Mouse (Mus musculus) fat pad, adult 2 months (tissue): ENCODE results near the gene Parp8.

Experiments used
- DNase-seq: peaks from one replicate; pipeline ENCODE4 v3.0.0-alpha.2; 2011; ENCODE audit warnings: low read depth, low spot score; ENCODE audit errors: extremely low read depth

The Parp8 gene

DNA sequence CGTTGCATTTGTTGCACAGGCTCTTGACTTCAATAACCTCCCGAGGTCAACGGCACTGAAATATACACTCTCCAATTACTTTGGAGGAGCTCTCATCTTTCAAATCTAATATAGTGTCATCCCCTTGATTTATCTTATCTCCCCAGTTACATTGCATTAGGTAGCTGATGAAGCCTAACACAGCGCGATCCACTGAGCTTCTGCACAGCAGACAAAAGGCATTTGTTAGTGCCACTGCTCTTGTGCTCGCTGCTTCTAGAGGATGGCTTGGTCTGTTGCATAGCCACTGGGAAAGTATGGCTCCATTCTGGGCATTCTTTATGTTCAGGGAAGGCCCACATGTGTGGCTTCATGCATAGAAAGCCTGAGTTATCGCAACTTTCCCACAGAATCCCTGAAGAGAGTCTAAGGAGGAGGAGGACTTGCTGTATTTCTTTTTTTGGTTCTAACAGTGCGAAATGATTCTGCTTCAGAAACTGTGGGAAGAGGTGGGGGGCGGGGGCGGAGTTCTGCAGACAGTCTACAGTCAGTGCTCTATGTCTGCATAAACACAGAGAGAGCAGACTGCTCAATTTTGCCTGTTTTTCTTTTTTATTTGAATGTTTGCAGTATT, 145.7 kb downstream of the Parp8 start:
- no peak for DNase-seq

DNA sequence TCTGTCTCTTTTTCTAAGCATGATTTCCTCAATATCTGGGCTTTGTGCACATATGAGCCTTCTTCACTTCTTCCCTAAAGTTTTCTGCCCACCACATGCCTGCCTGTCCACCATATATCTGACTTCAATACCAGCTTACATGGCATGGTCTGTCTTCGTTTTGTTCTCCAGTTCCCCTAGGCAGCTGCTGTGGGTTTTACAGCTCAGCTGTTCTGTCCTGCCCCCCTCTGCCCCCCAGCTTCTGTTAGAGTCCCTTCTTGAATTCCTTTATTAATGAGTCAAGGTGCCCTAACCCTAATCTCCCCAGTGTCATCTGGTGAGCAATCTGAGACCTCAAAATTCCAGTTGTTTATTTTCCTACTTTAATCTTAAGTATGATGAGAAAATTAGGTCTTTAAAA, 155.1 kb downstream of the Parp8 start:
- no peak for DNase-seq

DNA sequence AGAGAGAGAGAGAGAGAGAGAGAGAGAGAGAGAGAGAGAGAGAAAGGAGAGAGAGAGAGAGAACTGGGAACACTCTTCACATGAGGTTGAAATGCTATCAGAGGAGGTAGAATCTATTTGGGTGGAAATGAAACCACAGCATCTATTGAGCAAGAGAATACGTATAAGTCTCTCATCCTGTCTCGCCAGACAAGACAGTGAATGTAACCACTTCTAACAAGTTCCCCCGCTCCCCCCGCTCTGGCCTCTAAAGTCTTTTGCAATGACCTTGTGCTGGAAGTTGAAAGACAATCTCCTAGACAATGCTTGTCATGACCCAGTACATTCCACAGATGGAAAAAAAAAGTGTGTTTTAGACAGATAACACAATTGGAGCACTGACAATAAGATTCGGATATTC, 181.4 kb downstream of the Parp8 start:
- DNase-seq: no peak

DNA sequence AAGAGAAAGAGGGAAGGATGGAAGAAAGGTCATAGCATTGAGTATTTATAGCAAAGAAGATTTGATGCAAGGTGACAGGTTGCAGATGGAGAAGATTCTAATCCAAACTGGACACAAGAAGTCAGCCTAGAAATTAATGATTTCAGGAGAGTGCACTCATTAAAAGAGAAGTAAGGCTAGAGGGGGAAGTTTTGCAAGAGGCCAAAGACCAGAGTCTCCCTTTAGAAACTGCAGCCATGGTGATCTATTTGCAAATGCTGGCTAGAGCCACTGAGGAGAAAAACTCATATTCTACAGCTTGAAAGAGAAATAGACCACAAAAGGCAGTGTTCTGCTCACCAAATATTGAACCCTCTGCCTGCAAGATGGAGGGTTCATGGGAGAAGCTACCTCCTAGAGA, 194.4 kb downstream of the Parp8 start:
- no peak for DNase-seq

DNA sequence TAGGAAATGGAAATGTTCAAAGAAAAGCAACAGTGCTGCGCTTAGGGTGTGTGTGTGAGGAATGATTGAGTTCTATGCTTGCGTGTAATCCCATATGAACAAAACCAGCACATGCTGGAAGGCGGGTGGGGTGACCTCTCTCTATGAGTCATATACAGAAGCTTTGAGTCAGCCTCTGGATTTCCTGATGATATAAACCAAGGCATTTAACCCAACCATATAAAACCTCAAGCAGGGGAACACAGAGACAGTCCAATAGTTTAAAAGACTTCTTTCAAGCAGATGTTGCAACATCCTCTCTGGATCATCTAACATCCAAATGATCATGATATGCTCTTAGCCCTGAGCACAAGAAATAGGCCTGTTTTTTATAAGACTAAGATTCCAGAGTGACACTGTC, 196.3 kb downstream of the Parp8 start:
- DNase-seq: no peak

DNA sequence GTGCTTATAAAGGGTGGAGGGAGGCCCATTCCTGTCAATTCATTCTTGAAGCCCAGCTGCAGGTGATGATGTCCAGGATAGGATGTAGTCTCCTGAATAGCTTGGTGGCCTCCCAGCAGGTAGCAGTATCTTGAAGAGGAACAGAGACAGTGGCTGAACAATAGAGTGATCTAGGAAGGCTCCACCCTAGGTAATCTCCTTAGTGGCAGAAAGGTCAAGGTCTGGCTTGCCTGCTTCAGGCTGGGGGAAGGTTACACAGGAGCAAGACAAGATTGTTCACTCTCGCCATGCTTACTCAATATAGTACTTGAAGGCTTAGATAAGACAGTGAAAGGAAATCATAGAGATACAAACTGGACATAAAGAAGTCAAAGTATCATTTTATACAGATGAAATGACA, 213.9 kb downstream of the Parp8 start:
- no peak for DNase-seq
